Mouse (Mus musculus): Measurements from ENCODE around the gene Zmynd15.

GRCm38 (mm10) chr11:70450926-70451325, 8.3 kb upstream of the Zmynd15 start:
- TF ChIP-seq EP300 (optimal IDR thresholded peaks at IDR 0.05) (no peak), CTCF (IDR thresholded peaks at IDR 0.05; ENCODE audit: low read depth) (no peak)

All from stomach, postnatal 0 days (tissue).